Mouse (Mus musculus) splenic B cell, adult 2 months (primary cell): ENCODE data around the gene Plppr3.

Experiments used
- DNase-seq: peaks from one replicate; pipeline ENCODE4 v3.0.0-alpha.2; 2011; ENCODE audit warnings: low read depth, low spot score
- H3K27me3 ChIP-seq: 2 replicates; pipeline ENCODE4 v1.6.1; 2012; ENCODE audit warnings: mild to moderate bottlenecking, low read length, moderate library complexity, mixed read lengths; ENCODE audit not compliant: control insufficient read depth, poor library complexity, insufficient read depth, severe bottlenecking
- H3K36me3 ChIP-seq: 2 replicates; pipeline ENCODE4 v1.6.1; 2012; ENCODE audit warnings: mild to moderate bottlenecking, low read length, moderate library complexity, mixed read lengths; ENCODE audit not compliant: control insufficient read depth, poor library complexity, insufficient read depth, severe bottlenecking

The Plppr3 gene

DNA sequence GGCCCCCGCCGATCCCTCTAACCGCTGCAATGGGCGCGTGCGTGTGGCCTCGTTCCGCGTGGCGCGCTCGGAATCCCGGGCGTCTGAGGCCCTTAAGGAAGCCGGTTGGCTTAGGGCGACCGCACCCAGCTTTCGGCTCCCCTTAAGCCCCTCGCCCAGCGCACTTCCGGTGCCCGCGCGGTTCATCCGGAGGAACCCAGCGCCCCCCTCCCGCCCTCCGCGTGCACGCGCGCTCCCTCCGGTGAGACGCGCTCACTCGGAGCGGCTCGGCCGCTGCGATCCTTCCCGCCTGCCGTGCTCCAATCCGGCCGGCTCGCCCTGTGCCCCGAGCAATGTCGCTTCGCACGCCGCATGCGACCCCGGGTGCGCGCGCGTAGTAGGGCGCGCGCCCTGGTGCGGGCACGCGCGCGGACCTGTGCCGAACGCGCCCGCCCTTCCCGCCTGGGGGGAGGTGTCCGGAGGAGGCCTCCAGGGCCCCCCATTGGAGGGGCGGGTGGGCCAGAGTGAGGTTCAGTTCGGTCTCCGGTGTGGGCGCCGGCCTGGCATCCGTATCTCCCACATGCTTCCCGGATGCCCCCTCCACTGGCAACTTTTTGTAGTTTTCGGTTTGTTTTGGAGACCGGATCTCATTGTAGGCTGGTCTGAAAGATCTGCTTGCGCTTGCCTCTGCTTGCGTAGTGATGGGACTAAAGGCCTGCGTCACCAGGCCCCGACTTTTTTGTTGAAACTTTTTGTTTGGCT, 19.5 kb downstream of the Plppr3 start:
- Histone ChIP-seq H3K36me3 (peaks cover 9% of the 10 kb centered on the region), H3K27me3 (no peaks in the 10 kb centered on the region)
- peak; percentile 74 for DNase-seq

DNA sequence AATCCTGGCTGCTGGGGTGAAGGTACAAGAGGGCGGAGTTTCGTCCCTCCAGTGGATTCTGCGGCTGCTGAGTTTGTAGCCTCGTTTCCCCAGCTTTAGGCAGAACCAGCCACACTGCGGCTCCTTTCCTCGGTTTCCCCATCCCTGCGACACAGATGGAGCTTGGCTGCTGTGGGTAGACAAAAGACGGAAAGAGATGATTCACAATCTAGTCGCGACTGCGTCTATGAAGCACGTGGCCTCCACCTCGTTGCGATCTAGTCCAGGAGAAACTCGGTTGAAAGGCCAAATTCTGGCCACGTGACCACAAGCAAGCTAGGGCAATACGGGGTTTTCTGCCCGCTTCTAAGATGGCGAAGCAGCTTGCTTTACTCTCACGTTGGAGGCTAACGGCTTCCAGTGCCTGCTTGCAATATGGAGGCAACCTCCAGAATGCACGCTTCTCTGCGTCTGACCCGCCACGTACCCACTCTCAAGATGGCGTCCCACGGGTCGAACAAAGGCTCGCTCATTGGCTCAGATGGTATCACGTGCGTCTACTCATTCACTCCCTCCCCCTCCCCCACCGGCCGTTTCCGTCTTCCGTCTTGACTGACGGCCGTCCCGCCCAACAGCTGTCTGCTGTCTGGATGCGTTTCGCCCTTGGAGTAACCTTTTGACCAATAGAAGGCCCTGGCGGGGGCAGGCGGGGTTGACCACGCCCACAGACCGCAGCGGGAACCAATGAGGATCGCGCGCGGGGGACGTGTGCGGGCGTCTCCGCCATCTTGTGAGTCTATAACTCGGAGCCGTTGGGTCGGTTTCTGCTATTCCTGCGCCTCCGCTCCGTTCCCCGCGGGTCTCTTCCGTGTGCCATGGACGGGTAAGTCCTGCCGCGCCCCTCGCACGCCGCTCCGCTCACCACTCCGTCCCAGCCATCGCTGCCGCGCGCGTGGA, 20.3 kb downstream of the Plppr3 start, which contains the start of gene Ptbp1:
Ptbp1 (plus strand) TSS at position 568 of the 936 bp plus-strand sequence.
- Histone ChIP-seq H3K27me3 (no peaks in the 10 kb centered on the region), H3K36me3 (peaks cover 1% of the 10 kb centered on the region)
- DNase-seq: peak; percentile 100

GRCm38 (mm10) chr10:79853392-79853791, 21.0 kb downstream of the Plppr3 start:
- no peaks in the 10 kb centered on the region; the same call in 1 of the 2 replicates for H3K36me3 ChIP-seq
- no peaks in the 10 kb centered on the region for H3K27me3 ChIP-seq
- DNase-seq: no peak

DNA sequence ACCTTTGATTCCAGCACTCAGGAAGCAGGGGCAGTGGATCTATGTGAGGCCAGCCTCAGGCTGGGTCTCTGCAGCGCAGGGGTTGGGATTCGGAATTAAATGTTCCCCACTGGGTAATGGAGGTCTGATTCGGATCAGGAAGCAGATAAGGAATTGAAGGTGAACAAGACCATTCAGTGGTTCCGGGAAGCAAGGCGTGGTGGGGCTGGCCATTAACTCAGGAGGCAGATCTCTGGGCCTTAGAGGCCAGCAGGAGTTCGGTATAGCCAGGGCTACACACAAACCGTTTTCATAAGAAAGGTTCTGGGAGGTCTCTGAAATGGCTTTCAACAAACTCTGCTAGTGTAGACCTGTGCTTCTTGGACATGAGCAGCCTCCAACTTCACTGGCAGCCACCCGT, 21.6 kb downstream of the Plppr3 start:
- no peak for DNase-seq
- Histone ChIP-seq H3K27me3 (no peaks in the 10 kb centered on the region), H3K36me3 (no peaks in the 10 kb centered on the region; the same call in 1 of the 2 replicates)

DNA sequence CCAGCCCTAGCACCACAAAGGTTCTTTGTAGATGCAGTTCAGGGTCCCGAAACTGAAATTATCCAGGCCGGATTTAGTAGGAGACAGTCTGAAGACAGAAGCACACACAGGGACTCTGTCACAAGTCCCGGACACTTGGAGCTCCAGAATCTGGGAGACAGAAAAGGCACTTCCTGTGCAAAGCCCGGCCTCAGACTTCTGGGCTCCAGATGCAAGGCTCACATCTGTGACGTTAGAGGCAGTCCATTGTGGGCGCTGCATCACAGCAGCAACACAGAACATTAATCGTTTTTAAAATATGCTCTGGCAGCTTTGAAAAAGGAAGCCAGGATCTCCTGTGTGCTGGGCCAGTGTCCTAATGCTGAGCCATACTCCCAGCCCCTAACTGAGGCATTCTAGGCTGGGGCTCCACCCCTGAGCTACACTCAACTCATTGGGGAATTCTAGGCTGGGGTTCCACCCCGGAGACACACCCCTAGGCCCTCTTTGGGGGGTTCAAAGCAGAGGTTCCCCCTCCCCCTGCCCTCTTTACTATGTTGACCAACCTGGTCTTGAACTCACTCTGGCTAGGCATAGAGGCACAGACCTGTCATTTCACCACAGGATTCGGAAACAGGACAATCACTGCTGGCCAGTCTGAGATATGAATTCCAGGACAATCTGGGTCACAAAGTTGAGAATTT, 22.2 kb downstream of the Plppr3 start:
- H3K27me3 ChIP-seq: no peaks in the 10 kb centered on the region
- no peaks in the 10 kb centered on the region; the same call in 1 of the 2 replicates for H3K36me3 ChIP-seq
- DNase-seq: no peak

DNA sequence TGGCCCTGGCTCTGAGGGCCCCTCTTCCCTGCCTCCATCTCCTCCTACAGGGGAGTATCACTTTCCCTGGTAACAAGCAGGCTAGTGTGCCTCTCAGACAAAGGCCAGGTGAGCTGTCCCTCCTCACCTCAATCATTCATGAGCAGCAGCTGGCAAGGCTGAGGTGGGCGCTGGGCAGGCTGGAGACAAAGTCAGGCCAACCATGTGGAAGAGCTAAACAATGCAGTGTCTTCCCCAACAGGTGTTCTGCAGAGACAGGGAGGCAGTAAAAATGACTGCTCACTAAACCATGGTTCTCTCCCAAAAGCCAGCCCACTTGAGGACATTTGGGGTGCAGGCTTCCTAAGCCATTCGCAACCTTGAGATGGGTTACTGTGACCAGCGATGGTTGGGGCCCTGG, 22.8 kb downstream of the Plppr3 start:
- no peak for DNase-seq
- no peaks in the 10 kb centered on the region for H3K27me3 ChIP-seq

GRCm38 (mm10) chr10:79849941-79850628, 24.3 kb downstream of the Plppr3 start:
- H3K36me3 ChIP-seq: no peaks in the 10 kb centered on the region
- no peaks in the 10 kb centered on the region for H3K27me3 ChIP-seq
- DNase-seq: peak; percentile 50

More for the DNA sequence above, 22.8 kb downstream of the Plppr3 start:
- H3K36me3 ChIP-seq: no peaks in the 10 kb centered on the region; the same call in 1 of the 2 replicates

GRCm38 (mm10) chr10:79846553-79846952, 27.9 kb downstream of the Plppr3 start:
- DNase-seq: no peak
- Histone ChIP-seq H3K36me3 (no peaks in the 10 kb centered on the region), H3K27me3 (no peaks in the 10 kb centered on the region)

- no peak for DNase-seq
- Histone ChIP-seq H3K36me3 (no peaks in the 10 kb centered on the region), H3K27me3 (no peaks in the 10 kb centered on the region)
Measured at GRCm38 (mm10) chr10:79843476-79843875, 31.0 kb downstream of the Plppr3 start.

DNA sequence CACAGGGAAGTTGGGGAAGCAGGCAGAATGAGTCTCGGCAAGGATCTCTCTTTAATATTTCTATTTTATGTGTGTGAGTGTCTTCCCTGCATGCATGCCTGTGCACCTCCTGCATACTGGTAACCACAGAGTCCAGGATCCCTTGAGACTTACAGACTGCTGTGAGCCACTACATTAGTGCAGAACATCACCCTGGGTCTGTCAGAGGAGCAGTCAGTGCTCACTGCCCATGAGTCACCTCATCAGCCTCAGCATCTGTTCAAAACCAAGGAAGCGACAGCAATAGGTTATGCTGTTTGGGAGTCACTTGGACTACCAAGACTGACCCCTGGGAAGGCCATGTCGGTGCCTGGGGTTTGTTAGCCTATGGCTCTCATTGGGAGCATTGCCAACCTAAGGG, 32.1 kb downstream of the Plppr3 start:
- DNase-seq: no peak
- no peaks in the 10 kb centered on the region for H3K36me3 ChIP-seq
- H3K27me3 ChIP-seq: no peaks in the 10 kb centered on the region

DNA sequence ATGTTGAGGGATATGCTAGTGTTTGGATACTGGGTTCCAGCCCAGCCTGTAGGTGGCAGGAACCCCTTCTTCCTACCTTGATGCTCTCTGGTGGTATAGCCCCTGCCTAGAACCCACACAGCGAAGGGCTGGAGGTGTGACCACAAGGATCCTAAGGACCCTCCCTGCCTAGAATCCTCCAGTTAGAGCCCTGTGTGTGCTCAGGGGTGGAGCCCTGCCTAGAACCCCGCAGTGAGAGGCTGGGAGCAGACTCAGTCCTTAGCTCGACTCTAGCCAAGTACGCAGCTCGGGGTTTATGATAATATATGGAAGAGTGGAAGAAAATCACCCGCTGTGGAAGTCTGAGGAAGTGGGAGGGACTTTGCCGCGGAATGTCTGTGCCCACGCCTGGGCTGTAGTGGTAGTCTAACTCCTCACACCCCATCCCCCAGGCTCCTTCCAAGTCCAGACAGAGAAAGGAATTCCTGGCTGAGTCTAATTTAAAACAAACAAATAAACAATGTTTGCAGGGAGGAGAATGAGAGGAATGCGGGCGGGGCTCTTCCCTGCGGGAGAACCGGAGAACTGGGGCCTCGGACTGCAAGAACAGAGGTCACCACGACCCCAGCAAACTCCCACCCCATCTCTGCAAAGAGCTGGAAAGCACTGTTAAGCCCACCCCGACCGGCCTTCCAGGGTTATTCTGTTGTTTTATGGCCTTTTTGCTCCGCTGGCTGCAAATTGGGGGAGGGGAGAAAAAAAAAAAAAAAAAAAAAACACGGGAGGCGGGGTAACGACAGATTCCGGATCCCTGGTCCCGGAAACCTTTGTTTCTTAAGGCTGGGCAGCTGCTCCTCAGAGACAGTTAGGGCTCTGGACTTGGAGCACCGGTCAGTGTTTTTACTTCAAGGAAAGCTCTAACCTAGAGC, 33.5 kb downstream of the Plppr3 start:
- no peak for DNase-seq
- no peaks in the 10 kb centered on the region for H3K27me3 ChIP-seq

DNA sequence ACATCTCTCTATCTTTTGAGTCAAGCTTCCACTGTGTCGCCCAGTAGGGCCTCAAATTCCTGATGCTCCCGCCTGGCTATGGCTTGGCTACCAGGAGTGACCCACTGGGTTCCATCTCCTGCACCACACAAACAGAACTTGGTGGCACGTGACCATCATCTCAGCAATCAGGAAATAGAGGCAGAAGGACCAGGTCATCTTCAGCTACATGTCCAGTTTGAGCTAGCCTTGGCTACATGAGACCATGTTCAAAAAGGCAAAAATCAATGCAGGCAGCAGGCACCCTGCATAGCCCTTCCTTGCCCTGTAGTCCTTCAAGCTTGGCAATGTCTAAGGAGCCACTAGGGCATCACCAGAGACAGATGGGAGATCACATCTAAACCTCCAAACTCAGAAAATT, 34.3 kb downstream of the Plppr3 start:
- DNase-seq: no peak
- no peaks in the 10 kb centered on the region for H3K27me3 ChIP-seq
- no peaks in the 10 kb centered on the region for H3K36me3 ChIP-seq

More for the DNA sequence above, 33.5 kb downstream of the Plppr3 start:
- H3K36me3 ChIP-seq: no peaks in the 10 kb centered on the region

DNA sequence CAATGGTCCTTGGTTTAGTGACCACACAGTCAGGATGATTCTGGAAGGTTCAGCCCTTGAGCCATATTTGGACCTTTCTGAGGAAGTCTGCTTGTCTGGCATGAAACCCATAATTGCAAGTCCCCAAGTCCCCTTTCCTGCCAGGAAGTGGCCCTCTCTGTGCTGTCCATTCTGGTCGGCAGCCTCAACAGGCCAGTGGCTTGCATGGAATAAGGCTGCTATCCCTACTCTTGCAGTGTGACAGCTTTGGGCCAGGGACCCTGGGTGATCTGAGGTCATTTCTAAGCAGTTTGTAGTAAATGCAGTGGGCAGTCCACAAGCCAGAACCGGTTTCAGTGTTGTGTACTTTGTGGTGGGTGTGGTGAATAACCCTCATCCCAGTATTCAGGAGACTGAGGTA, 36.3 kb downstream of the Plppr3 start:
- Histone ChIP-seq H3K27me3 (no peaks in the 10 kb centered on the region), H3K36me3 (no peaks in the 10 kb centered on the region)
- no peak for DNase-seq
